Mouse (Mus musculus): ENCODE results near the gene Inpp5k. TPM values are rescaled to one million over a fixed set of nuclear protein-coding genes. Genes with fewer than 3 reads are reported as not detected.
"Not testable (repeated sequence)": the region's sequence is repeated elsewhere in the genome, so short reads cannot be mapped to it uniquely, and the experiment has no call there.

Gene Inpp5k
- polyA plus RNA-seq, 1 experiment from 2014 or later: 17.6 TPM

DNA sequence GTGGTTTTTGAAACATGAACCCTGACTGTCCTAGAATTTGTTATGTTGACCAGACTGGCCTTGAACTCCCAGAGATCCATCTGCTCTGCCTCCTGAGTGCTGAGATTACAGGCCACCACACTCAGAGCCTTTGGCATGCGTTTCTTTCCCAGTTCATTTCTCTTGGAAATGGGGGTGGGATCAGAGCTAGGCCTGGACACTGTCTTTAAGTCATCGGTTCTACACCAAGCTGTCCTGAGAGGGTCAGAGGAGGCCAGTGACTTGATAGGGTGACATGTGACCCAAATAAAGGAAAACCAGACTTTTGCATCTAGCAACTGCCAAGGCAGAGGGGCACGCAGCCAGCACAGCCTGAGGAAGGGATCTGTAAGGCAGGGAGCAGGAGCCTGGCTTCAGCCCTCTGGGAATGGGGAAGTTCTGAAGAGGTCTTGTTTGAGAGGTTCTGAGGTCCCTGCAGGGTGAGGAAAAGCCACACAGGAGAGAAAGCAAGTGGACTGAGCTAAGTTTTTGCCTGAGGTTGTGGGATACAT is 34.0 kb upstream of the Inpp5k start:
- WGBS: 86% methylated on average over 3 of the region's 3 CpGs
- Histone ChIP-seq H3K27ac (no peak overlapping the region), H3K4me3 (no peak overlapping the region), H3K27me3 (ENCODE audit: low read depth, poor library complexity, severe bottlenecking) (no peaks in the 10 kb centered on the region), H3K36me3 (peaks cover 92% of the 10 kb centered on the region), H3K4me1 (no peaks in the 10 kb centered on the region), H3K9me3 (replicated peaks) (no peaks in the 10 kb centered on the region)
- no peak for DNase-seq (ENCODE audit: low spot score)

DNA sequence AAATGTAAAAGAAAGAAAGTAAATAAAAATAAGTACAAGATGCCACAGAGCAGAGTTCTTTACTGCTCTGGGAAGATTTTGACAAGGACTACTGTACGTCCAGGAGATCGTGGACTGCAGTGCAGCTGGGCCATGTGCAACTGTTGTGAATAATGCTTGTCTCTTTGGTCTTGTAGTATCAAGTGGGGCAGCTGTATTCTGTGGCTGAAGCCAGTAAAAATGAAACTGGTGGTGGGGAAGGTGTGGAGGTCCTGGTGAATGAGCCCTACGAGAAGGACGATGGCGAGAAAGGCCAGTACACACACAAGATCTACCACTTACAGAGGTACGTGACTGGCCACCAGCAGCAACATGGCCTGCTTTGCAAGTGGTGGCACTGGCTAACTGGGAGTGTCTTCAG is 32.8 kb upstream of the Inpp5k start:
- Histone ChIP-seq H3K4me1 (no peaks in the 10 kb centered on the region), H3K4me3 (no peak overlapping the region), H3K9me3 (replicated peaks) (no peaks in the 10 kb centered on the region), H3K27me3 (ENCODE audit: low read depth, poor library complexity, severe bottlenecking) (no peaks in the 10 kb centered on the region), H3K27ac (no peak overlapping the region), H3K36me3 (peaks cover 92% of the 10 kb centered on the region)
- no peak for DNase-seq (ENCODE audit: low spot score)
- WGBS: 95% methylated on average over 6 of the region's 6 CpGs

DNA sequence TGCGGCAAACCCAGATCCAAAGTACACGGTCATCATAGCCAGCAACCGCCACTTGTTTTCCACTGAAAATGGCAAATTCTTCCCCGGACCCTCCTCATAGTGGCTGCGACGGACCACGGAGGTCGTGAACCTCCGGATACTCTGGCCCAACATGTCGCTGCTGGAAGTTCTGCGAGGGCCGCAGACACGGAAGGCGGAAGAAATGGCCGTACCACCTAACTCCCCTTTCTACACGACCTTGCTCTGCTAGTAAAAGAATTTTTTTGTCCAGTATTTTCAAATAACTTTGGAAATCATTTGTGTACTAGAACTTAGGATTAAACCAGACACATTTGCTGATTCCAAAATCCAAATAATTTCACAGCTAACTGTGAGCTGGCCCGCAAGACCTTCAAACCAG is 31.0 kb upstream of the Inpp5k start:
- H3K4me3 ChIP-seq; H3K9me3 ChIP-seq (replicated peaks); H3K4me1 ChIP-seq; DNase-seq (ENCODE audit: low spot score); H3K27me3 ChIP-seq (ENCODE audit: low read depth, poor library complexity, severe bottlenecking); H3K27ac ChIP-seq: not testable (repeated sequence)
- WGBS: 93% methylated on average over 17 of the region's 17 CpGs
- H3K36me3 ChIP-seq: peaks cover 90% of the 10 kb centered on the region

DNA sequence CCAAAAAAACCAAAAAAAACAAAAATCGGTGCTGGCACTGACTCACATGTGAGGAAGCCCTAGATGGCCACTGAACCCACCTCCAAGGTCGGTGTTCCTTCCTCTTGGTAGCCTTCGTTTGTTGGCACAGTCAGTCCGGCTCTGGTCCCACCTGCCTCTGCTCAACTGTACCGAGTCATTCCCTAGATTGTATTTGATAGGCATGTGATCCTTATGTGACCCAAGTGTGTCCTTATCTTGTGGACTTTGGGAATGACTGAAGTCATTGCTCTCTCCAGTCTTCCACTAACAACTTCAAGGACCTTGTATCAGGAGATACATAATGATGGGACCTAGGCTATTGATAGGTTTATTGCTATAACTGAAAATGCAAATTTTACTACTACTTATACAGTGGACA is 26.0 kb upstream of the Inpp5k start:
- no peaks in the 10 kb centered on the region for H3K9me3 ChIP-seq (replicated peaks)
- no peaks in the 10 kb centered on the region for H3K4me1 ChIP-seq
- peaks cover 91% of the 10 kb centered on the region for H3K36me3 ChIP-seq
- H3K4me3 ChIP-seq: no peak overlapping the region
- H3K27me3 ChIP-seq (ENCODE audit: low read depth, poor library complexity, severe bottlenecking): no peaks in the 10 kb centered on the region
- DNase-seq (ENCODE audit: low spot score): no peak
- H3K27ac ChIP-seq: no peak overlapping the region
- WGBS: 90% methylated on average over 5 of the region's 5 CpGs

DNA sequence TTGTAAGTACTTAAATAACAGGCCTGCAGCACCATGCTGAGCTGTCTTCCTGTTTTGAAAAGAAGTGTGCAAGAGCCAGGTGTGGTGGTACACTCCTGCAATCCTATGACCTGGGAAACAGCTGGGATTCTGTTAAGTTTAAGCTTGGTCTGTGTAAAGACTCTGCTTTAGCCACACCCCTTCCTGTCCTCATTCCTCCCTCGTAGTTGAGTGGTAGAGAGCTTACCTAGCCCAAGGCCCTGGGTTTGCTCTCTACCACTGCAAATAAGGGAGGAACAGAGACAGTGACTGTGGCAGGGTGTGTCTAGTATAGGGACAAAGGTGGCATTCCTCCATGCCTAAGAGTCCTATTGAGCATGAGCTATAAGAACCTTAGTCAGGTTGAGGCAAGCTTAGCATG is 25.5 kb upstream of the Inpp5k start:
- no peaks in the 10 kb centered on the region for H3K9me3 ChIP-seq (replicated peaks)
- no peak overlapping the region for H3K27ac ChIP-seq
- WGBS: 60% methylated on average over 1 of the region's 1 CpGs
- no peaks in the 10 kb centered on the region for H3K4me1 ChIP-seq
- no peak overlapping the region for H3K4me3 ChIP-seq
- H3K36me3 ChIP-seq: peaks cover 91% of the 10 kb centered on the region
- no peak for DNase-seq (ENCODE audit: low spot score)
- H3K27me3 ChIP-seq (ENCODE audit: low read depth, poor library complexity, severe bottlenecking): no peaks in the 10 kb centered on the region

DNA sequence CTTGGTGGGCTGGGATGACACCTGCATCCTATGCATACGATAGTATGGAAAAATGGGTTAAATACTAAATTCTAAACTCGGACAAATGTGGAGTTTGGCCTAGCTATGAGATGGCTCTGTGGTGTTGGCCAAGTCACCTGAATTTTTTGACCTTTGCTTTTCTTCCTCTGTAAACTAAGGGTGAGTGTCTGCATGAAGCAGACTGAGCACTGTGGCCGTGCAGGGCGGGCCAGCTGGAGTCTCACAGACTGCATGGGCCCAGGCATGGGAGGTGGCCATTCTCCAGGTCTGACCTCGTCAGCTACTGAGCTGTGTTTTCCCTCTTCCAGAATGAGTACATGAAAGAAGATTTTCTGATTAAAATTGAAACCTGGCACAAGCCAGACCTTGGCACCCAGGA is 22.0 kb upstream of the Inpp5k start:
- no peak for DNase-seq (ENCODE audit: low spot score)
- Histone ChIP-seq H3K4me1 (no peaks in the 10 kb centered on the region), H3K4me3 (no peak overlapping the region), H3K9me3 (replicated peaks) (no peaks in the 10 kb centered on the region), H3K27me3 (ENCODE audit: low read depth, poor library complexity, severe bottlenecking) (no peaks in the 10 kb centered on the region), H3K36me3 (peaks cover 90% of the 10 kb centered on the region), H3K27ac (no peak overlapping the region)
- WGBS: 95% methylated on average over 5 of the region's 5 CpGs

DNA sequence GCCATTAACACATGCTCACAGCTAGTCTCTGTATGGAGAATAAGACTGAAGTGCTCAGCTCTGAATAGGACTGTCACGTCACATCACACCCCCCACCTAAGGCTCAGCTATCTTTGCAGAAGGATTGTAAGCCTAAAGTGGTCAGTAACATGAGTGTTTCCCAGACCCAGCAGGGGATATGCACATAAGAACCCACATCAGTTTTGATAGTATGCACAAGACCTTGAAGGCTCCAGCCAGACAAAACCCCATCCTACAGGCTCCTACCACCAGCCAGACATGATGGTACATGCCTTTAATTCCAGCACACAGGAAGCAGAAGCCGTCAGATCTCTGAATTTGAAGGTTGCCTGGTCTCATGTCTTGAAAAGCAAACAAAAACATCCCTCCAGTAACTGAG is 20.8 kb upstream of the Inpp5k start:
- H3K9me3 ChIP-seq (replicated peaks): no peaks in the 10 kb centered on the region
- no peak overlapping the region for H3K27ac ChIP-seq
- H3K4me1 ChIP-seq: no peaks in the 10 kb centered on the region
- no peak overlapping the region for H3K4me3 ChIP-seq
- no peak for DNase-seq (ENCODE audit: low spot score)
- H3K36me3 ChIP-seq: peaks cover 90% of the 10 kb centered on the region
- 90% methylated on average over 2 of the region's 2 CpGs for WGBS
- no peaks in the 10 kb centered on the region for H3K27me3 ChIP-seq (ENCODE audit: low read depth, poor library complexity, severe bottlenecking)

DNA sequence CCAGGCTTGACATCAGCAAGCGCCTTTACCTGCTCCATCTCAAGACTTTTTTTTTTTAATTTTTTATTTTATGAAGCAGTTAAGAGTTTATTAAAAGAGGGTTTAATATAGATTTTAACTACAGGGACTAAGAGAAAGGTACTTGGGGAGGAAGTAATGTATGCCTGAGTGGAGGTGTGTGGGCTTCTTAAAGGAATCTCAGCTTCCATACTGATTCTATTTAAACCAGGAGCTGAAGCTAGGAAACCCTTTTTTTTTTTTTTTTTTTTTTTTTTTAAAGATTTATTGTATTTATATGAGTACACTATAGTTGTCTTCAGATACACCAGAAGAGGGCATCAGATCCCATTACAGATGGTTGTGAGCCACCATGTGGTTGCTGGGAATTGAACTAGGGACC is 16.0 kb upstream of the Inpp5k start:
- no peaks in the 10 kb centered on the region for H3K9me3 ChIP-seq (replicated peaks)
- no peaks in the 10 kb centered on the region for H3K27me3 ChIP-seq (ENCODE audit: low read depth, poor library complexity, severe bottlenecking)
- WGBS: 98% methylated on average over 1 of the region's 1 CpGs
- no peak overlapping the region for H3K27ac ChIP-seq
- H3K4me1 ChIP-seq: no peaks in the 10 kb centered on the region
- H3K4me3 ChIP-seq: no peak overlapping the region
- H3K36me3 ChIP-seq: peaks cover 88% of the 10 kb centered on the region
- DNase-seq (ENCODE audit: low spot score): no peak

DNA sequence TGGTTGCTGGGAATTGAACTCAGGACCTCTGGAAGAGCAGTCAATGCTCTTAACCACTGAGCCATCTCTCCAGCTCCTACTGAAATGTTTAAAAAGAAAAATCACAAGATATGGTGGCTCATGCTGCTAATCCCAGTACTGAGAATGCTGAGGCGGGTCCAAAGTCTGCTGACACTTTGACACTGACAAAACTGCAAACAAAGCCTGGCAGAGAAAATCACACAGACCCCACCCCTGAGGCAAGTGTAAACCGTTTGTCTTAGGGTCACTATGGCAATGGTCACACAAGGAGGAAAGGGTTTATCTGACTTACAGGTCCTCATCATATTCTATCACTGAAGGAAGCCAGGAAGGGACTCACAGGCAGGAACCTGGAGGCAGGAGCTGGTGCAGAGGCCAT is 15.2 kb upstream of the Inpp5k start:
- no peaks in the 10 kb centered on the region for H3K27me3 ChIP-seq (ENCODE audit: low read depth, poor library complexity, severe bottlenecking)
- H3K4me1 ChIP-seq: no peaks in the 10 kb centered on the region
- H3K36me3 ChIP-seq: peaks cover 88% of the 10 kb centered on the region
- no peak overlapping the region for H3K4me3 ChIP-seq
- WGBS: 96% methylated on average over 2 of the region's 2 CpGs
- no peak overlapping the region for H3K27ac ChIP-seq
- H3K9me3 ChIP-seq (replicated peaks): no peaks in the 10 kb centered on the region
- no peak for DNase-seq (ENCODE audit: low spot score)

DNA sequence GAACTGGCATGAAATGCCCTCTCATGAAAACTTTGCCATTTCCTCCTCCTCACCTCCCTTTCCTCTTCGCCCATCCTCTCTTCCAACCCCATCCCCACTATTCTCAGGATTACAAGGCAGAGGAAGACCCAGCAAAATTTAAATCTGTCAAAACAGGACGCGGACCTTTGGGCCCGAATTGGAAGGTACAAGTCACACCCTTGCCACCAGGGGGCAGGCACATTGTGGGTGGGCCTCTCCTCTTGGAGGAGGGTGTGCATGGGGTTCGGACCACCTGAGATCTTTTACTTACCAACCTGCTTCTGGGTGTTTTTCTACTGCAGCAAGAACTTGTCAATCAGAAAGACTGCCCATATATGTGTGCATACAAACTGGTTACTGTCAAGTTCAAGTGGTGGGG is 11.7 kb upstream of the Inpp5k start:
- WGBS: 82% methylated on average over 5 of the region's 5 CpGs
- Histone ChIP-seq H3K27ac (no peak overlapping the region), H3K4me3 (no peak overlapping the region), H3K27me3 (ENCODE audit: low read depth, poor library complexity, severe bottlenecking) (no peaks in the 10 kb centered on the region), H3K36me3 (peaks cover 84% of the 10 kb centered on the region), H3K9me3 (replicated peaks) (no peaks in the 10 kb centered on the region), H3K4me1 (no peaks in the 10 kb centered on the region)
- no peak for DNase-seq (ENCODE audit: low spot score)

DNA sequence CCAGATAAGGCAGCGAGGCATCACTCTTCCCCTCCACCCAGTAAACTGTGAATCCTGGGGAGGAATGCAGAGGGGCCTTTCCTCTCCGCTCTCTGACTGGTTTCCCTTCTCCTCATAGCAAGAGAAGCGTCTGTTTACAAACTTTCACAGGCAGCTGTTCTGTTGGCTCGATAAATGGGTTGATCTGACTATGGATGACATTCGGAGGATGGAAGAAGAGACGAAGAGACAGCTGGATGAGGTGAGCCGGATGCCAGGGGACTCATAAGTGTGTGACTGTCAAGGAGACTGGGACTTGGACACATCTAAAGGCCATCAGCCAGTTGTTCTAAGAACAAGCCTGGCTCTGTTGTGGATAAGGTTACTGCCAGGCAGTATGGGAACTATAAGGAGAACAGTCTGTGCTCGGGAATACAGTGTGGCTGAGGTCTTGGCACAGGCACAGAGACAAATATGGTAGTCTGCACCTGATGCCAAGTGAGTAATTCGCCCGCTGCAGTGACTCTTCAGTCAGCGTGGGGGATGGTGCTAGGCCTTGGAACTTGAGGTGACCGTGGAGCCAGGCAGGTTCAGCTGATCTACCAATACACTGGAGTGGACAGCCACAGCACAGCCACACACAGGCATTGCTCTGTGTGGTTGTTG is 10.5 kb upstream of the Inpp5k start:
- H3K4me1 ChIP-seq: no peaks in the 10 kb centered on the region
- no peak overlapping the region for H3K27ac ChIP-seq
- peaks cover 79% of the 10 kb centered on the region for H3K36me3 ChIP-seq
- no peak for DNase-seq (ENCODE audit: low spot score)
- H3K4me3 ChIP-seq: no peak overlapping the region
- no peaks in the 10 kb centered on the region for H3K9me3 ChIP-seq (replicated peaks)
- H3K27me3 ChIP-seq (ENCODE audit: low read depth, poor library complexity, severe bottlenecking): no peaks in the 10 kb centered on the region
- whole genome bisulfite sequencing: 92% methylated on average over 12 of the region's 12 CpGs

DNA sequence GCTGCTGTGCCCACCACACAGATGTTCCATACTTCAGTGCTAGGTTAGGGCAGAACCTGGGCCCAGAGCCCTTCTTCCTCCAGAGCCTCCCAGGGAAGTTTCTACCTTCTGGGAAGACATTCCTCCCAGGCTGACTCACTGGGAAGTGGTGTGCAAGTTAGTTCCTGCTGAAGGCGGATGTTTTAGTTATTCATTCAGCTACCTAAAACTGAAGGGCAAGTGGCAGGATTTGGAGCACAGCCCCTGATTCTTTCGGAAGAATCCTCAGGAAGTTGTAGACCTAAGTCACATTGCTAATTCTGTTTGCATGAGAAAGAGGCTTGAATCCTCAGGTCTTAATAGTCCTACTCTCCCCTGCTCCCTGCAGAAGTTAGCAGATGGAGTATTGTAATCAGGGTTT is 9.4 kb upstream of the Inpp5k start:
- no peak for DNase-seq (ENCODE audit: low spot score)

DNA sequence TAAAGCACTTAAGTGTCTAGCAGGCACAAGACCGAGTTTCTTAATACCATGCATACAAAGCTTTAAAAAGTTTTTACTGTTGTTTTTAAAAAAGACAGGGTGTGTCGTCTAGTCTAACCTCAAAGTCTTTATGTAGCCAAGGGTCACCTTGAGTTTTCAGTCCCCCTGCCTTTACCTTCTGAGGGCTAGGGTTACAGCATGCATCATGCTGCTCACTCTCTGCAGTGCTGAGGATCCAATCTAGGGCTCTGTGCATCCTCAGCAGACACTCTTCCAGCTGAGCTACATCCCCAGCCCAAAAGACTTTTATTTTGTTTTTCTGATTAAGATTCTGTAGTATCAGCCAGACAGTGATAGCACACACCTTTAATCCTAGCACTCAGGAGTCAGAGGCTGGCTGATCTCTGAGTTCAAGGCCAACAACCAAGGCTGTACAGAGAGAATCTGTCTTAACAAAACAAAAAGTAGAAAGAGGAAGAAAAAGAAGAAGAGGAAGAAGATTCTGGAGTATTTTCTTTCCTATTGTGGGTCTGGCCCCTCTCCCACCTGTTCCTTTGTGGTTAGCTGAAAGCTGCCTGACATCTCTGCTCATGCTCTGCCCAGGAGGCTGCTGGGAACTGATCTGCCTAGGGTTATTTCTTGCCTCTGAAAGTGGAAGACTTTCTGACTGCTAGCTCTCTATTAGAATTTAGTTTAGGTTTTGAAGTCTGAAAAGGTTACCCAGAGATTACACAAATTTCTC is 8.0 kb upstream of the Inpp5k start:
- 84% methylated on average over 2 of the region's 2 CpGs for WGBS
- Histone ChIP-seq H3K36me3 (peaks cover 84% of the 10 kb centered on the region), H3K27ac (no peak overlapping the region)

More for the DNA sequence above, 9.4 kb upstream of the Inpp5k start:
- Histone ChIP-seq H3K27ac (no peak overlapping the region), H3K4me3 (no peak overlapping the region), H3K27me3 (ENCODE audit: low read depth, poor library complexity, severe bottlenecking) (no peaks in the 10 kb centered on the region), H3K9me3 (replicated peaks) (no peaks in the 10 kb centered on the region), H3K36me3 (peaks cover 83% of the 10 kb centered on the region), H3K4me1 (no peaks in the 10 kb centered on the region)
- 88% methylated on average over 2 of the region's 2 CpGs for WGBS

More for the DNA sequence above, 8.0 kb upstream of the Inpp5k start:
- Histone ChIP-seq H3K4me1 (no peaks in the 10 kb centered on the region), H3K4me3 (no peak overlapping the region), H3K9me3 (replicated peaks) (no peaks in the 10 kb centered on the region), H3K27me3 (ENCODE audit: low read depth, poor library complexity, severe bottlenecking) (no peaks in the 10 kb centered on the region)
- no peak for DNase-seq (ENCODE audit: low spot score)

All from limb, embryonic 10.5 days (tissue).